Mouse (Mus musculus) liver, embryonic 14.5 days (tissue): ENCODE results near the gene Zbtb33. TPM values are rescaled to one million over a fixed set of nuclear protein-coding genes. Genes with fewer than 3 reads are reported as not detected.
A peak's percentile ranks its signal among the peaks of the same experiment; 100 is the strongest.

Experiments used
- ATAC-seq: fragments of 200-750 bp; cut with Nextera tagmentation; 2 replicates; pipeline ENCODE4 v1.8.0; 2017; ENCODE audit warnings: moderate number of reproducible peaks, mild to moderate bottlenecking, moderate library complexity; ENCODE audit not compliant: insufficient read depth
- DNase-seq, 3 experiments: peaks; one replicate each; pipeline ENCODE4 v3.0.0-alpha.2; 2012 to 2013; ENCODE audit warnings: low read depth in 3 of 3, low spot score in 3 of 3
- H3K27ac ChIP-seq: fragments of 300-500 bp; sonication (generic); 2 replicates; pipeline ENCODE4 v1.5.1; 2014; ENCODE audit warnings: moderate library complexity, mild to moderate bottlenecking, control low read depth, inconsistent platforms
- H3K27me3 ChIP-seq: fragments of 300-500 bp; sonication (generic); 2 replicates; pipeline ENCODE4 v1.6.1; 2014; ENCODE audit warnings: mild to moderate bottlenecking, low read length, moderate library complexity; ENCODE audit not compliant: control insufficient read depth, insufficient read depth
- H3K36me3 ChIP-seq: fragments of 300-500 bp; sonication (generic); replicated peaks from 2 replicates; pipeline ENCODE4 v1.6.1; 2014; ENCODE audit warnings: low read depth; ENCODE audit not compliant: control insufficient read depth, insufficient read depth
- H3K4me1 ChIP-seq, 2 experiments: fragments of 200-500 bp in 1 of 2; fragments of 300-500 bp in 1 of 2; sonication (generic) in 1 of 2; replicated peaks; 2 replicates each; pipeline ENCODE4 v1.6.1; 2012 to 2014; ENCODE audit warnings: antibody characterized with exemption in 1 of 2, inconsistent platforms in 1 of 2, low read length in 1 of 2; ENCODE audit not compliant: control insufficient read depth in 2 of 2, insufficient read depth in 2 of 2
- H3K4me2 ChIP-seq: fragments of 300-500 bp; sonication (generic); 2 replicates; pipeline ENCODE4 v1.6.1; 2014; ENCODE audit warnings: low read depth, mild to moderate bottlenecking, control low read depth, moderate library complexity
- H3K4me3 ChIP-seq, 2 experiments: fragments of 200-500 bp in 1 of 2; fragments of 300-500 bp in 1 of 2; sonication (generic) in 1 of 2; 2 replicates each; pipeline ENCODE4 v1.5.1; 2012 to 2014; ENCODE audit warnings: low read depth in 2 of 2, low read length in 2 of 2, mild to moderate bottlenecking in 2 of 2, control low read depth in 1 of 2, inconsistent platforms in 1 of 2, moderate library complexity in 1 of 2; ENCODE audit not compliant: insufficient read depth in 1 of 2
- H3K9ac ChIP-seq: fragments of 300-500 bp; sonication (generic); replicated peaks from 2 replicates; pipeline ENCODE4 v1.6.1; 2014; ENCODE audit warnings: mild to moderate bottlenecking, control low read depth, moderate library complexity
- H3K9me3 ChIP-seq: fragments of 300-500 bp; sonication (generic); 2 replicates; pipeline ENCODE4 v1.6.1; 2016; ENCODE audit warnings: low read length, mixed read lengths; ENCODE audit not compliant: control insufficient read depth
- CTCF ChIP-seq: IDR thresholded peaks from 2 replicates; pipeline ENCODE4 v1.5.1; 2016; ENCODE audit warnings: antibody characterized with exemption, low read depth, control low read depth
- EP300 ChIP-seq: IDR thresholded peaks from 2 replicates; pipeline ENCODE4 v1.6.1; 2016; ENCODE audit warnings: antibody characterized with exemption, low read depth
- WGBS: fragments of 180-500 bp; shearing (Covaris S2); extraction: QIAGEN DNeasy Blood & Tissue Kit; methylation state at CpG from one replicate; pipeline ENCODE4 v1.1.7; 2014; ENCODE audit not compliant: insufficient replicate concordance; 5-methylcytosine and 5-hydroxymethylcytosine counted together
- polyA plus RNA-seq, 2 experiments: library from polyadenylated mRNA; depleted of rRNA in 1 of 2; stranded (reverse) in 1 of 2; unstranded in 1 of 2; fragments of >200 nt; fragmentation: Nextera tagmentation in 1 of 2; extraction: Ambion mirVana in 1 of 2; gene quantifications; 2 replicates each; pipeline versions ENCODE4 v1.2.1 to v1.2.3; 2012 to 2014

The Zbtb33 gene
- 1.5 and 2.6 TPM in 2 replicates for polyA plus RNA-seq (2012; rRNA removed)
- polyA plus RNA-seq (2014; fragmentation: Nextera tagmentation; extraction: Ambion mirVana) = 1.2 and 1.3 TPM in 2 replicates

DNA sequence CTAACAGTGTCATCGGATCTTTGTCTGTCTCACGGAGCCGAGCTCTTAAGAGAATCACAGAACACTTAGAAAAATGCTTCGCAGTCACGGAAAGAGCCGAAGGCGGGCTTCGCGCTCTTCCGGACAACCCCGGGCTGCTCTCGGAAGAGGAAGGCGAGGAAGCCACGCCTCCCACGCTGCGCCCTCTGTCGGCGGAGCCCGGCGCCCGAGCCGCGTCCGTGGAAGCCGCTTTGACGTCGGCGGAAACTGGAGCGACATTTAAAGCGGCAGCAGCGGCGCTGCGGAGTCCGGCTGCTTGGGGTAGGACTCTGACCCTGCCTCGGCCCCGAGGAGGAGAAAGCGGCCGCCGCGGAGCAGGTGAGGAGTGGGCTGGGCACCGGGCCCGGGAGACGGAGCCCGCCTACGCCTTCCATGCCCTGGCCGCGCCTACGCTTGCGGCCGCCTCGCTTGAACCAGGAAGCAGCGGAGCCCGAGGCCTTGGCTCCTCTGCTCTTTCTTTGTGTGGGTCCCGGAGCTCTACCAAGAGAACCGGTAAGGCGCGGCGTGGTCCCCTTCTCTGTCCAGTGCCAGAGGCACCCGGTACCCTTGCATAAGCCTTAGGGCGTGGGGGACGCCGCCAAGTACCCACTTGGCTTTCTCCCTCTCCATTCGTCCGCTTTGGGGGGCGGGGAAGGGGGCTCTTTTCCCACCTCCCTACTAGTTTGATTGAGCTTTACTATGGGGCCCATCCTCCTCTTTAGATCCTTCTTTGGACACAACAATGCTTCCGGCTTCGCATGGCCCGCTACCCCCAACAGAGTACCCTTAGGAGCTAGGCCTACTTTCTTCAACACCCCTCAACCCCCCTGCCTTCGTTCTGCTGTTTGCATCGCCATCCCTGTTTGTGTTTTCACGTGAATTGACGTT lies at the start of gene Zbtb33:
Gene Zbtb33 (plus strand): TSS at position 242 of the 906 bp plus-strand sequence.
- ATAC-seq = peak; percentile 95
- Histone ChIP-seq H3K4me1 (no peaks in the 10 kb centered on the region), H3K27me3 (no peaks in the 10 kb centered on the region), H3K27ac (no peak within 1 kb of the TSS), H3K4me3 (peak within 1 kb of the TSS; percentile 72 to 81), H3K9me3 (no peaks in the 10 kb centered on the region), H3K9ac (peak within 1 kb of the TSS; percentile 85), H3K4me2 (peak within 1 kb of the TSS; percentile 71), H3K36me3 (no peaks in the 10 kb centered on the region)
- 10% methylated on average over 63 of the region's 72 CpGs for WGBS
- DNase-seq = peak; percentile 54 to 62 (median 58)
- TF ChIP-seq EP300 = no peak
- TF ChIP-seq CTCF = peak; percentile 88

DNA sequence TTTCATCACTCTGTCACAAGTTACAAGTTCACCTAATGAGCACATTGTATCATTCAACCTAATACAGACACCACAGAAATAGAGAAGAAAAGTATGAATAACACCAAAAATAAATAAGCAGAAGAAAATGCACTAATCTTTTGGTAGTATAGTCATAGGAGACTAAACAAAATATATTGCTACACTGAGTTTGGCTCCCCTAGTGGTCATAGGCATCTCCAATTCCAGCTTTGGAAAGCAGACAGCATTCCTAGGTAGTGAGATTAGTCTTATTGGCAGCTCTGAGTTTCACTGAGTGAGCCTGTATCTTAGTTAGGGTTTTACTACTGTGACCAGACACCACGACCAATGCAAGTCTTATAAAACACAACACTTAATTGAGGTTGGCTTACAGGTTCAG lies 30.5 kb upstream of the Zbtb33 start:
- Histone ChIP-seq H3K4me1 (no peaks in the 10 kb centered on the region), H3K27ac (no peak overlapping the region), H3K27me3 (no peaks in the 10 kb centered on the region), H3K9ac (no peak overlapping the region), H3K36me3 (no peaks in the 10 kb centered on the region), H3K4me2 (no peak overlapping the region), H3K9me3 (no peaks in the 10 kb centered on the region), H3K4me3 (no peak overlapping the region)
- no peak for DNase-seq
- 32% methylated on average over 1 of the region's 1 CpGs for WGBS
- no peak for TF ChIP-seq CTCF
- TF ChIP-seq EP300 = no peak
- ATAC-seq = no peak

DNA sequence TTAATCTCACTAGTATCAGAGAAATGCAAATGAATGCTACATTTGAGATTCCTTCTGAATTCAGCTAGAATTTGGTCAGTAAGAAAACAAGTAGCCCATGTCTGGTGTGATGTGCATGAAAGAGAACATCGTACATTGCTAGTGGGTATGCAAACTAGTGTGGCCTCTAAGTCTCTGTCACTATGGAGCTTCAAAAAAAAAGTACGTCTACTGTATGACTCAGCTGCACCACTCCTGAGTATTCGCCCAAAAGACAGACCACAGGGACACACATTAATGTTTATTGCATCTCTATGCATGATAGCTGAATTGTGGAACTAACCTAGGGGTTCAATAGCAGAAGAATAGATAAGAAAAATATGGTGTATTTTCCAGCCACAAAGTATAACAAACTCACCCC lies 24.3 kb upstream of the Zbtb33 start:
- no peak for DNase-seq
- no peak overlapping the region for H3K27ac ChIP-seq
- no peak for TF ChIP-seq EP300
- no peak for TF ChIP-seq CTCF
- H3K4me1 ChIP-seq = no peaks in the 10 kb centered on the region
- ATAC-seq = no peak
- H3K36me3 ChIP-seq = no peaks in the 10 kb centered on the region
- H3K9ac ChIP-seq = no peak overlapping the region
- no peak overlapping the region for H3K4me2 ChIP-seq
- H3K4me3 ChIP-seq = no peak overlapping the region
- WGBS = 68% methylated on average over 3 of the region's 3 CpGs
- no peaks in the 10 kb centered on the region for H3K27me3 ChIP-seq
- H3K9me3 ChIP-seq = no peaks in the 10 kb centered on the region

DNA sequence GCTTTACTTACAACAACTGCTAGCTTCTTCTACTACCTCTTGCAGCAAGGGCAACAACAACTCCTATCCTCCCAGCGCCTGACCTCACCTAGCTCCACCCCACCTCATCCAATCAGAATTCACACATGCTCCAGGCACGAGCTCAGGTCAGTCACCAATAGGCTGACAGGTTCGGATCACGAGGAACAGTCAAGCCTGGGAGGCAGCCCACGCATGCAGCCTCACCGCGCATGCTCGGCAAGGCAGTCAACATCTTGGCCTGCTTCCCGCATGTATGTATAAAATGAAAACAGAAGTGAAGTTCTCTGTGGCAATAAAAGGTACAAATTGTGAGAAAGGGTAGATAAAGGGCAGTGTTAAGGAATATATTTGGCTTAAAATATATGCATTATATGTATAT lies 23.5 kb upstream of the Zbtb33 start:
- H3K9ac ChIP-seq = no peak overlapping the region
- no peak overlapping the region for H3K4me3 ChIP-seq
- ATAC-seq (no peak), DNase-seq (no peak)
- TF ChIP-seq EP300 (no peak), CTCF (no peak)
- H3K36me3 ChIP-seq = no peaks in the 10 kb centered on the region
- H3K4me2 ChIP-seq = no peak overlapping the region
- WGBS = 63% methylated on average over 9 of the region's 9 CpGs
- no peaks in the 10 kb centered on the region for H3K4me1 ChIP-seq
- no peaks in the 10 kb centered on the region for H3K27me3 ChIP-seq
- H3K9me3 ChIP-seq = no peaks in the 10 kb centered on the region
- no peak overlapping the region for H3K27ac ChIP-seq

DNA sequence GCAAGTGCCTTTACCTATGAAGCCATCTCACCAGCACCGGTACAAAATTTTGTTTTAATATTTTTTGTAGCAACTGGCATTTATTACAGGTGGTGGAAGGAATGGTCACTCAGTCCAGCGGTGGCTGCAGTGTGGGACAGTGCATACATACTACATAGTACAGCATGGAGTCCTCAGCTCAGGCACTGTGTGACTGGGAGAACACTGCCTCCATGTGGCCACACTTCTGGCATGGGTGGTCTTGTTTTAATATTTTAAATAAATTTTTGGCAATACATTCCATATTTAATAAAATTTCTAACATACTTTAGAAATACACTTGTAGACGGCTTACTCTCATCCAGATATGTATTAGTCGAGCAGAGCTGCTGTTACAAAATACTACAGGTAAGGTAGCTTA lies 23.0 kb upstream of the Zbtb33 start:
- Histone ChIP-seq H3K4me3 (no peak overlapping the region), H3K9me3 (no peaks in the 10 kb centered on the region), H3K9ac (no peak overlapping the region), H3K4me1 (no peaks in the 10 kb centered on the region), H3K36me3 (no peaks in the 10 kb centered on the region), H3K27ac (no peak overlapping the region), H3K27me3 (no peaks in the 10 kb centered on the region), H3K4me2 (no peak overlapping the region)
- ATAC-seq (no peak), DNase-seq (no peak)
- no peak for TF ChIP-seq EP300
- no peak for TF ChIP-seq CTCF
- 62% methylated on average over 4 of the region's 4 CpGs for WGBS
